Mouse (Mus musculus) E14TG2a.4 (cell line): ENCODE measurements at regions not wholly inside any gene's neighbourhood (a gene's known extent, or its start where the extent isn't known, plus 50 kb on each side); places are given as distances from the start of the nearest gene placed in this dataset.
"Not testable (repeated sequence)": the region's sequence is repeated elsewhere in the genome, so short reads cannot be mapped to it uniquely, and the experiment has no call there.

ENCODE experiments used
- H3K27me3 ChIP-seq: 2 replicates; pipeline ENCODE4 v1.6.1; 2014; ENCODE audit warnings: low read length, control low read depth; ENCODE audit not compliant: insufficient read depth
- H3K36me3 ChIP-seq: 2 replicates; pipeline ENCODE4 v1.6.1; 2014; ENCODE audit warnings: low read length, control low read depth; ENCODE audit not compliant: insufficient read depth
- H3K4me1 ChIP-seq: replicated peaks from 2 replicates; pipeline ENCODE4 v1.6.1; 2014; ENCODE audit warnings: low read depth, low read length, control low read depth
- H3K4me3 ChIP-seq: replicated peaks from 2 replicates; pipeline ENCODE4 v1.5.1; 2014; ENCODE audit warnings: mild to moderate bottlenecking, low read length
- H3K9me3 ChIP-seq: 2 replicates; pipeline ENCODE4 v1.6.1; 2014; ENCODE audit warnings: low read length, control low read depth
- CTCF ChIP-seq: conservative IDR thresholded peaks from 2 replicates; pipeline ENCODE4 v1.5.1; 2014; ENCODE audit warnings: low read length
- NANOG ChIP-seq: IDR thresholded peaks from 2 replicates; pipeline ENCODE4 v1.6.1; 2014; ENCODE audit warnings: borderline replicate concordance, low read length, mixed read lengths
- POU5F1 ChIP-seq: IDR thresholded peaks from 2 replicates; pipeline ENCODE4 v1.6.1; 2014; ENCODE audit warnings: low read length, borderline replicate concordance

DNA sequence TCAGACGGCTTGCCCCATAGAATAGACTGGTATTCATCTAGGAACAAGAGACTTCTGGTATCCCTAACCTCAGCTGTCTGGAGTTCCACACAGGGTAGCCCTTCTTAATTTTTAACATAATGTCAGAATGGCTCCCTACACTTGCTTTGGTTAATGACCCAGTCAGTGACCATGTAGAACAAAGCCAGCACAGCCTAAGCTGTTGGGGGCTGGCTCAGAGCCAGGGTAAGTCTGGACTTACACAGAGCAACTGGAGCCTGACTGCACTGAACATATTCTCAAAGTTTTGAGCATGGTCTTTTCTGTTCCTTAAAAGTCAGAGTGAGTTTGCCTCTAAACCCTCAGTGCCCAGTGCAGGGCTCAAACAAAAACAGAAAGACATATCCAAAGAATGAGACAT lies 123.4 kb downstream of the Gm6685 start:
- TF ChIP-seq CTCF (no peak), POU5F1 (no peak), NANOG (no peak)
- Histone ChIP-seq H3K4me1 (no peaks in the 10 kb centered on the region), H3K9me3 (peaks cover 8% of the 10 kb centered on the region; the same call in 1 of the 2 replicates), H3K27me3 (no peaks in the 10 kb centered on the region), H3K36me3 (no peaks in the 10 kb centered on the region), H3K4me3 (no peak overlapping the region)

DNA sequence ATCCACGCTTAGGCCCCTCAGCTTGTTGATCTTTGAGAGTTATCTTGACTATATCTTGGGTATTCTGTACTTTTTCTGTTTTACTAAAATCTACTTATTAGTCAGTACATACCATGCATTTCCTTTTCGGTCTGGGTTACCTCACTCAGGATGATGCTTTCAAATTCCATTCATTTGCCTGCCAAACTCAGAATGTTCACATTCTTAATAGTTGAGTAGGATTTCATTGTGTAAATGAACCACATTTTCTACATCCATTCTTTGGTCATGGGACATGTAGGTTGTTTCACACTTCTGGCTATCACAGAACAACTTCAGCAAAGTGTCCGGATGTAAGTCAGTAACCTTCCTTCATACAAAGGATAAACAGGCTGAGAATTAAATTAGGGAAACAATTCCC lies 126.1 kb downstream of the Gm6685 start:
- H3K27me3 ChIP-seq: no peaks in the 10 kb centered on the region
- TF ChIP-seq NANOG: no peak
- H3K9me3 ChIP-seq: peaks cover 16% of the 10 kb centered on the region; the same call in 1 of the 2 replicates

DNA sequence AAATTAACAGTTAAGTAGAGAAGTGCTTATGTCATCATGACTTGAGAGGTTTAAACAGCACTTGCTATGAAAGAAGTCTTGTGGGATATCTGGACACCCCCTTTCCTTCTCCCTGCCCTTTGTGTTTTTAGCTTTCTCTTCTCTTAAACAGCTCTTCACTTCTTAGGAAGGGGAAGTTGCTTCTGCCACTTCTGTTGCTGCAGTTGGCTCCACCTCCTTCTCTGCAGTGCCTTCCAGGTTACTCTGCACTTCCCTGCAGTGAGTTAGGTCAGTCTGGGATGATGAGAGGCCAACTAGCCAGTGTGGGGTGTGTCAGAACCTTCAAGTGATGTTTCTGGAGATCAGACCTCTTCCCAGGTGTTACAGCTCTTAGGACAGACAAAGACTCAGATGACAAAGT lies 137.5 kb downstream of the Gm6685 start:
- no peaks in the 10 kb centered on the region for H3K4me1 ChIP-seq
- TF ChIP-seq POU5F1: no peak
- TF ChIP-seq NANOG: no peak
- TF ChIP-seq CTCF: no peak
- H3K9me3 ChIP-seq: peaks cover 18% of the 10 kb centered on the region
- no peaks in the 10 kb centered on the region for H3K36me3 ChIP-seq
- H3K27me3 ChIP-seq: no peaks in the 10 kb centered on the region
- no peak overlapping the region for H3K4me3 ChIP-seq

More for the DNA sequence above, 126.1 kb downstream of the Gm6685 start:
- Histone ChIP-seq H3K36me3 (no peaks in the 10 kb centered on the region), H3K4me3 (no peak overlapping the region), H3K4me1 (no peaks in the 10 kb centered on the region)

DNA sequence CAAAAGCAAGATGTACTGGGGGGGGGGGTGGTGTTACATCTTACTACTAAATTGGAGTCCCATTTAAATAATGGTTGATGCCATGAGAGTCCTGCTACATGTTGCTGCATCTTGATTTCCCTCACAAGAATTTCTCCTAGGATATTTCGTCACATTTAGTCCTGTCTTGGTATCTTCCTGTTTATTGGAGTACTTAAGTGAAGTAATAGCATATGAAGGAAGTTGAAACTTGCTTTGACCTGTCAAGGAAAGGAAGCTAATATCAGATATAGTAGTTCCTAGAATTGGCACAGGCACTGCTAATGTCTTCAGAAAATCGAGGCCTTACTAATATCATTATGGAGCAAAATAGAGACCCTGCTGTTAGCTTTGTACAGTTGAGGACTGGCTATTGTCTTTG lies 151.5 kb downstream of the Gm6685 start:
- H3K4me1 ChIP-seq: no peaks in the 10 kb centered on the region
- H3K27me3 ChIP-seq: no peaks in the 10 kb centered on the region
- TF ChIP-seq NANOG (no peak), CTCF (no peak), POU5F1 (no peak)
- no peak overlapping the region for H3K4me3 ChIP-seq
- peaks cover 73% of the 10 kb centered on the region for H3K9me3 ChIP-seq
- peaks cover 3% of the 10 kb centered on the region; the same call in 1 of the 2 replicates for H3K36me3 ChIP-seq

DNA sequence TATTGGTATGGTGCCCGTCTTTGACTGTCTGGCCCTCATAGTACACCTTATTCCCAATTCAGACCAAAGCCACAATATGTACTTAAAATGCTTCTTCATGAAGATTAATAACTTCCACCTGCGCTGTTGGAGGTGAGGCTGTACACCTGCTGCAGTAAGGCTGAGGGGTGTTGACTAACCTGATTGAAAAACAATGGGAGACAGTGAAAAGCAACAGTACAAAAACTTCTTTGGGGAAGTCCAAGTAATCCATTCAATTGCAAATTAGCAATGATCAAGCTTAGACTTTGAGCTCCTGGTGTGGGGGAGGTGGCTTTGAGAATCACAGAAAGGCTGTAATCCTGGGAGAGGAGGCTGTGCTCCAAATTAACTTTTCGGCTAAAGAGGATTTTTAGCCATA lies 152.2 kb downstream of the Gm6685 start:
- H3K4me3 ChIP-seq, H3K27me3 ChIP-seq, H3K36me3 ChIP-seq, H3K4me1 ChIP-seq: not testable (repeated sequence)
- peaks cover 79% of the 10 kb centered on the region for H3K9me3 ChIP-seq

DNA sequence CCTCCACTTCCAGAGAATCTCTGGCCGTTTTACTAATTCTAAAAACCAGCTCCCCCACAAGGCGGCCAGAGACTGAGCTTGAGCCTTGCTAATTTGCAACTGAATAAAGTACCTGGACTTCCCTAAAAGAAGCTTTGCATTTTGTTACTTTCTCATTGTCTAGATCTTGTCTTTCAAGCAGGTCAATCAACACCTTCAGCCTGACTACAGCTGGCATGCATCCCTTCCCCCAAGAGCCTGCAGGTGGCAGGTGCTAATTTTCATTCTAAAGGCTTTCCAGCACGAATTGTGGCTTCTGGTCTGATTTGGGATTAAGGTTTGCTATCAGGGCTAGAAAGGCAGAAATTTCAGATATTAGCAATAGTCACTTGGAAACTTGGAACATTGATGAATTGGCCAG lies 168.4 kb downstream of the Gm6685 start:
- no peaks in the 10 kb centered on the region for H3K4me1 ChIP-seq
- TF ChIP-seq CTCF (no peak), NANOG (peak; percentile 76), POU5F1 (peak; percentile 11; the same call in 1 of the 2 replicates)
- peaks cover 3% of the 10 kb centered on the region; the same call in 1 of the 2 replicates for H3K36me3 ChIP-seq
- no peak overlapping the region for H3K4me3 ChIP-seq
- H3K27me3 ChIP-seq: no peaks in the 10 kb centered on the region
- peaks cover 50% of the 10 kb centered on the region for H3K9me3 ChIP-seq

DNA sequence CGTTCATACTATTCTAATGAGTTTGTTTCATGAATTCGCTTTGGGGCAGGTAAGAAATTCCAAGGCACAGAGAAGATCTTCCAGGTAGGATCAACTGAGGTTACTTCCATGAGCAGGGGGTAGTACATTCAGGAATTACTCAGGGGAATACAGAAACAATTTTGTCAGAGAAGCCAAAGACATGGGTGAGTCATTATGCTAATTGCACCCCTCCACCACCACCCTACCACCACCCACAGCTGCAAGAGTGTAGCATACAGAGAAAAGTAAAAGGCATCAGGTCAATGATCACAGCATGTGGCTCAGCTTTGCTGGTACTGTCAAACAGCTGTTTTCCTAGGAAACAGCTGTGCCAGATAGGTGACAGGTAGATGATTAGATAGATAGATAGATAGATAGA lies 187.2 kb downstream of the Gm6685 start:
- Histone ChIP-seq H3K9me3 (no peaks in the 10 kb centered on the region), H3K4me1 (no peaks in the 10 kb centered on the region), H3K4me3 (no peak overlapping the region), H3K27me3 (no peaks in the 10 kb centered on the region), H3K36me3 (no peaks in the 10 kb centered on the region)
- TF ChIP-seq POU5F1 (no peak), CTCF (no peak)
